20 mouse cellular contexts compared by ENCODE assay signal in the genomic region with DNA sequence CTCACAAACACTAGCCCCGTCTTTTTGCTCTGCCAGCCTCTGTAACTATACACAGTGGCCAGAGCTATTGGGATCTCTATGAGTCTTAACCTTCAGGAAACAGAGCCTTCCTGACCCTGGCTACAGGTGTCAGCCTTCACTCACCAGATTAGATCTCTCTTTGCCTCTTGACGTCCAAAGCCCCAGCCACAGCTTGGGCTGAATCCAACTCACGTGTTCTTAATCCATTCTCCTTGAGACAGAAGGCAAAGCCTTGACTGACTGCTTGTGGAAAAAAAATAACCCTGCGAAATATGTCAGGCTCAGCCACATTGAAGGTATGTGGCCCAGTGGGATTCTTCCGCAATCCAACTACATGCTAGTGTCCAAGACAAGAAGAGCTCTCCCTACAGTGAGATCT. TPM values are rescaled to one million over a fixed set of nuclear protein-coding genes. Genes with fewer than 3 reads are reported as not detected.
DNase-seq lines count a peak whose midpoint lies in the region; ATAC-seq and TF ChIP-seq lines count a peak whose summit lies in the region.
"Had no signal": no experiment of that assay in that cellular context is flagged by ENCODE, and none has a peak within 500 bp of the region (broad histone marks: within the 10 kb centered on the region; RNA-seq: fewer than 3 reads in every experiment).

No protein-coding gene starts in this region.

- no peaks in the 10 kb centered on the region for H3K36me3 ChIP-seq in hindbrain, postnatal 0 days (ENCODE audit: insufficient read depth, low read length)
- H3K36me3 ChIP-seq in hindbrain, embryonic 13.5 days = no peaks in the 10 kb centered on the region
- H3K36me3 ChIP-seq in kidney, embryonic 16.5 days (ENCODE audit: insufficient read depth, low read length) = no peaks in the 10 kb centered on the region
- H3K36me3 ChIP-seq in liver, embryonic 12.5 days = no peaks in the 10 kb centered on the region
- H3K36me3 ChIP-seq: embryonic facial prominence, embryonic 13.5 days; hindbrain, embryonic 15.5 days; neural tube, embryonic 15.5 days had no signal

- H3K4me2 ChIP-seq in hindbrain, postnatal 0 days (ENCODE audit: low read depth, low read length) = no peak overlapping the region
- H3K4me2 ChIP-seq in hindbrain, embryonic 13.5 days = no peak overlapping the region
- no peak overlapping the region for H3K4me2 ChIP-seq in kidney, embryonic 16.5 days (replicated peaks; ENCODE audit: low read depth, low read length)
- no peak overlapping the region for H3K4me2 ChIP-seq in liver, embryonic 12.5 days
- H3K4me2 ChIP-seq: embryonic facial prominence, embryonic 13.5 days; forebrain, embryonic 13.5 days; heart, embryonic 11.5 days; hindbrain, embryonic 15.5 days; neural tube, embryonic 15.5 days had no signal

- ATAC-seq in hindbrain, postnatal 0 days = no peak
- ATAC-seq in hindbrain, embryonic 13.5 days (ENCODE audit: low FRiP score) = no peak
- ATAC-seq in kidney, embryonic 16.5 days (ENCODE audit: low FRiP score, low TSS enrichment) = no peak
- ATAC-seq in erythroid progenitor cell, adult 5-6 weeks (replicated peaks; ENCODE audit: low FRiP score, poor library complexity, severe bottlenecking) = no peak
- ATAC-seq in liver, embryonic 12.5 days = no peak
- ATAC-seq: forebrain, embryonic 13.5 days had no signal

- no peaks in the 10 kb centered on the region for H3K27me3 ChIP-seq in hindbrain, postnatal 0 days (ENCODE audit: insufficient read depth, low read length)
- H3K27me3 ChIP-seq in hindbrain, embryonic 13.5 days = 0 out of 2 replicates have a peak, but pooled peaks cover 3% of the 10 kb centered on the region
- H3K27me3 ChIP-seq in kidney, embryonic 16.5 days (ENCODE audit: insufficient read depth, low read length) = no peaks in the 10 kb centered on the region; the same call in 1 of the 2 replicates
- H3K27me3 ChIP-seq in liver, embryonic 12.5 days (replicated peaks) = no peaks in the 10 kb centered on the region
- H3K27me3 ChIP-seq: embryonic facial prominence, embryonic 13.5 days; hindbrain, embryonic 15.5 days; neural tube, embryonic 15.5 days had no signal

- H3K9me3 ChIP-seq in hindbrain, postnatal 0 days (ENCODE audit: low read length) = no peaks in the 10 kb centered on the region
- peaks cover 6% of the 10 kb centered on the region; the same call in 1 of the 2 replicates for H3K9me3 ChIP-seq in hindbrain, embryonic 13.5 days
- H3K9me3 ChIP-seq in kidney, embryonic 16.5 days (ENCODE audit: low read length) = no peaks in the 10 kb centered on the region; the same call in 1 of the 2 replicates
- no peaks in the 10 kb centered on the region for H3K9me3 ChIP-seq in liver, embryonic 12.5 days (replicated peaks)
- H3K9me3 ChIP-seq: hindbrain, embryonic 15.5 days; neural tube, embryonic 15.5 days had no signal

- DNase-seq in adrenal gland, adult 8-10 months = peak; percentile 12
- DNase-seq in adrenal gland, adult 18-20 months (ENCODE audit: low spot score in 2 of 2) = no peak
- peak; percentile 32 for DNase-seq in hindbrain, postnatal 0 days (ENCODE audit: low spot score)
- peak; percentile 31 for DNase-seq in NIH3T3 (ENCODE audit: low read depth)
- DNase-seq: adrenal gland, postnatal 36 days; gastrocnemius, postnatal 36 days; thymus, postnatal 36 days had no signal

- WGBS in hindbrain, postnatal 0 days = 60% methylated on average over 5 of the region's 5 CpGs
- WGBS in hindbrain, embryonic 13.5 days = 73% methylated on average over 5 of the region's 5 CpGs
- 62% methylated on average over 5 of the region's 5 CpGs for WGBS in kidney, embryonic 16.5 days
- 63% methylated on average over 5 of the region's 5 CpGs for WGBS in liver, embryonic 12.5 days (ENCODE audit: insufficient replicate concordance)

- H3K4me1 ChIP-seq in hindbrain, postnatal 0 days (ENCODE audit: insufficient read depth, low read length) = peaks cover 16% of the 10 kb centered on the region; the same call in 1 of the 2 replicates
- peaks cover 10% of the 10 kb centered on the region; the same call in 1 of the 2 replicates for H3K4me1 ChIP-seq in hindbrain, embryonic 13.5 days (replicated peaks)
- H3K4me1 ChIP-seq in kidney, embryonic 16.5 days (ENCODE audit: insufficient read depth, low read length) = peaks cover 34% of the 10 kb centered on the region
- no peaks in the 10 kb centered on the region for H3K4me1 ChIP-seq in liver, embryonic 12.5 days

- TF ChIP-seq CTCF in hindbrain, postnatal 0 days (IDR thresholded peaks at IDR 0.05; ENCODE audit: low read depth) = no peak

- H3K27ac ChIP-seq in hindbrain, postnatal 0 days = no peak overlapping the region
- H3K27ac ChIP-seq in hindbrain, embryonic 13.5 days = no peak overlapping the region
- peak overlapping the region; percentile 41; the same call in 1 of the 2 replicates for H3K27ac ChIP-seq in kidney, embryonic 16.5 days (ENCODE audit: low read length)
- H3K27ac ChIP-seq in liver, embryonic 12.5 days = no peak overlapping the region
- H3K27ac ChIP-seq: embryonic facial prominence, embryonic 13.5 days; forebrain, embryonic 13.5 days; hindbrain, embryonic 15.5 days; neural tube, embryonic 15.5 days had no signal

- H3K9ac ChIP-seq in hindbrain, postnatal 0 days (replicated peaks; ENCODE audit: low read length) = no peak overlapping the region
- H3K9ac ChIP-seq in hindbrain, embryonic 13.5 days = no peak overlapping the region
- H3K9ac ChIP-seq in kidney, embryonic 16.5 days (replicated peaks; ENCODE audit: low read length) = no peak overlapping the region
- H3K9ac ChIP-seq in liver, embryonic 12.5 days = no peak overlapping the region
- H3K9ac ChIP-seq: embryonic facial prominence, embryonic 13.5 days; forebrain, embryonic 13.5 days; hindbrain, embryonic 15.5 days; neural tube, embryonic 15.5 days had no signal

- H3K4me3 ChIP-seq in hindbrain, postnatal 0 days (ENCODE audit: low read length) = no peak overlapping the region
- no peak overlapping the region for H3K4me3 ChIP-seq in hindbrain, embryonic 13.5 days
- no peak overlapping the region for H3K4me3 ChIP-seq in kidney, embryonic 16.5 days (ENCODE audit: low read length)
- H3K4me3 ChIP-seq in liver, embryonic 12.5 days = no peak overlapping the region
- H3K4me3 ChIP-seq: embryonic facial prominence, embryonic 13.5 days; forebrain, embryonic 13.5 days; hindbrain, embryonic 15.5 days; myocyte; neural tube, embryonic 15.5 days had no signal

RNA-seq across cellular contexts. Expression of a gene that starts 57.7 kb away (rescaled TPM):
- total RNA-seq in adrenal gland, adult 8-10 months (2022) = 10 to 100 TPM in 1 of 4 experiments, 1 to 10 TPM in 3; 3.6 to 10.5 (median 6.4) TPM
- 1 to 10 TPM; 2.3 to 3.5 TPM for total RNA-seq in adrenal gland, adult 18-20 months (2021)
- 5.0 TPM in 2 replicates for total RNA-seq in hindbrain, postnatal 0 days (2014; rRNA removed)
- polyA plus RNA-seq in hindbrain, postnatal 0 days (2015; fragmentation: Nextera tagmentation; extraction: Ambion mirVana) = 2.8 and 3.3 TPM in 2 replicates
- 1.2 and 2.0 TPM in 2 replicates for polyA plus RNA-seq in hindbrain, embryonic 13.5 days (2015; fragmentation: Nextera tagmentation; extraction: Ambion mirVana)
- polyA plus RNA-seq in kidney, embryonic 16.5 days (2015; fragmentation: Nextera tagmentation; extraction: Ambion mirVana) = 22.1 and 27.5 TPM in 2 replicates
- total RNA-seq in erythroid progenitor cell, adult 5-6 weeks (2015; ENCODE audit: low replicate concordance) = not detected in 2 replicates
- not detected in 2 replicates for total RNA-seq in erythroid progenitor cell, adult 5-6 weeks (2017; ENCODE audit: low replicate concordance)
- polyA plus RNA-seq in liver, embryonic 12.5 days (2016; fragmentation: Nextera tagmentation; extraction: Ambion mirVana) = 0.13 and 0.32 TPM in 2 replicates
- total RNA-seq: common myeloid progenitor, adult 5-6 weeks; gastrocnemius, postnatal 36 days; heart, postnatal 25 days; megakaryocyte, adult 5-6 weeks had no signal

Comparison
In these comparisons a context has a peak if more than half of its experiments do, and no peak if none do; other contexts are left out.
1. DNase-seq: peak in adrenal gland, adult 8-10 months (single experiment), hindbrain, postnatal 0 days (single experiment) and NIH3T3 (single experiment); none in adrenal gland, adult 18-20 months (0 of 2).